Mouse (Mus musculus): ENCODE measurements around the gene Ypel1.

The Ypel1 gene

GRCm38 (mm10) chr16:17069511-17070443 lies at the start of gene Ypel1:
Gene Ypel1, plus strand, starts transcription at chr16:17069696.
- in situ Hi-C loops (cut with MboI, MseI) = no loop called here

DNA sequence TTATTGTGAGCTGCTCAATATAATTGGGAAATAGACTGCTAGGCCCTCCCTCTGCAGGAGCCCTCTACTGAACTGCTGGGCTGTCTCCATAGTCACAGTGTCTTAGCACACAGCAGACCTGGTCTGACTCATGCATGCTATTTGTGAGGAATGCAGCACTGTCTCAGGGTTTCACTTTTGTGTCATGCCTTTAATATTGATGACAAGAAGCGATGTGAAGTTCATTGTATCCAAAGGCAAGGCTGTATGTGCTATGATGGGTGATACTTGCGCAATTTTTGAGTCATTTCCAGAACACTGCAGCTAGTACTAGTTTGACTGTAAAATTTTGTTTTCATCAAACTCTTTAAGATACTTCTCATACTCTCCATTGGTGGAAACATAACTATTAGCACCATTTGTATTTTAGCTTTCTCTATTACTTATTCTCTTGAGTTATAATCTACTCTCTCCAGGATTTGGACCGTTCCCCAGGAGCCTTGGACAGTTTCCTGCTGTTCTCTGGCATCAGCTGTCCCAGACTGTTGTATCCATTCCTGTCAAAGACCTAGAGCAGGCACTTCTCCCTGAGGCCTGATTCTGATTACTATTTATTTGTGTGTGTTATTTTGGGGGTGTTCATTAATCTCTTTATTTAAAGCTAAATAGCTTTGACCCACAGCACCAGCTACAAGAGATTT lies 44.9 kb upstream of the Ypel1 start:
- in situ Hi-C loops (cut with MboI, MseI) = no loop called here

- in situ Hi-C loops (cut with MboI, MseI) = no loop called here
These were observed 39.4 kb upstream of the Ypel1 start for GRCm38 (mm10) chr16:17029971-17030695.

GRCm38 (mm10) chr16:17033754-17034153 lies 35.7 kb upstream of the Ypel1 start:
- in situ Hi-C loops (cut with MboI, MseI) = no loop called here

- in situ Hi-C loops (cut with MboI, MseI) = no loop called here
These were observed 28.8 kb upstream of the Ypel1 start for GRCm38 (mm10) chr16:17040716-17041115.

GRCm38 (mm10) chr16:17041417-17041816 lies 28.1 kb upstream of the Ypel1 start:
- in situ Hi-C loops (cut with MboI, MseI) = no loop called here

DNA sequence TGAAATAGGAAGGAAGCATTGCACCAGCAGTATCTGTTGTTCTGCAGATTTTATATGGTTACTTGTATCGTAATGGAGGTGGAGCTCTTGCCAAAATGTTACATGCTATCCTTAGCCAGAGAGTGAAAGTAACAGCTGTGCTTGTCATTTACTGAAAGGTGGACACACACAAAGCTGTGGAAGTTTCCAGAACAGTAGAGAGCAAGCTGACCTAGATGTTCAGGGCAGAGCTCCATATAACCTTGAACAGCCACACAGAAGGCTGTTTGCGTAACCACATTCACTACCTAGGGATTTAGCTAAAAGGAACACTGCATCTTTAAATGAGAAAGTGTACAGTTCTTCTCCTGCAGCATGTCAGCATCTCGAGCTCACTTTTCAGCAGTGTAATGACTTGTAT lies 25.2 kb upstream of the Ypel1 start:
- in situ Hi-C loops (cut with MboI, MseI) = no loop called here

DNA sequence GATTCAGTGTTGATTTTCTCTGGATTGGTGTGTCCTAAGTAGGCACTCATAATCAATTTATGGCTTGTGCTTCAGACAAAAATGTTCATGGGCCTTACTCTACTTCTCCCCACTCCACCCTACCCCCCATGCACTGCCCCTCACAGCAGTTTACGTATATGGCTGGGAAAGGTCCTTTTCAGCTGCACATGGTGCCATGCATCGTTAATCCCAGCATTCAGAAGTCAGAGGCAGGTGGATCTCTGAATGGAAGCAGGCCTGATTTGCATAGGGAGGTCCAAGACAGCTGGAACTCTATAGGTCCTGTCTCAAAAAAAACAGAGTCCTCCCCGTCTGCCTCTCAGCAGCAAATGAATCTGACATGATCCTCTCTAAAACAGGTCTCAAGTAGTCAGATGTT lies 24.2 kb upstream of the Ypel1 start:
- in situ Hi-C loops (cut with MboI, MseI) = no loop called here

- in situ Hi-C loops (cut with MboI, MseI) = no loop called here
These were observed 19.6 kb upstream of the Ypel1 start for GRCm38 (mm10) chr16:17049886-17050285.

GRCm38 (mm10) chr16:17052087-17052486 lies 17.4 kb upstream of the Ypel1 start:
- in situ Hi-C loops (cut with MboI, MseI) = no loop called here

DNA sequence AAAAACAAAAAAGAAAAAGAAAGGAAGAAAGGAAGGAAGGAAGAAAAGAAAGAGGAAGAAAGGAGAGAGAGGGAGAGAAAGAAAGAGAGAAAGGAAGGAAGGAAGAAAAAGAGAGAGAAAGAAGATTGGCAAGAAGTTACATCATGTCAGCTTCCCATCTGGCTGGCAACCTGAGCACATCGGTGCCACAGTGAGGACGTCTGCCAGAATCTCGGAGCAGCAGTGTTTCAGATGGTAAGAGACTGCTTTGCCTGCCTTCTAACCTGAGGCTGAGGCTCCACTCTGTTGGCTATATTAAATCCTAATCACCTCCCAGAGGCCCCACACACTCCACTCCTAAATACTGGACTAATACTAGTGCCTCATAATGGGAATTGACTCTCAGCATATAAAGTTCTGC lies 15.6 kb upstream of the Ypel1 start:
- in situ Hi-C loops (cut with MboI, MseI) = no loop called here

DNA sequence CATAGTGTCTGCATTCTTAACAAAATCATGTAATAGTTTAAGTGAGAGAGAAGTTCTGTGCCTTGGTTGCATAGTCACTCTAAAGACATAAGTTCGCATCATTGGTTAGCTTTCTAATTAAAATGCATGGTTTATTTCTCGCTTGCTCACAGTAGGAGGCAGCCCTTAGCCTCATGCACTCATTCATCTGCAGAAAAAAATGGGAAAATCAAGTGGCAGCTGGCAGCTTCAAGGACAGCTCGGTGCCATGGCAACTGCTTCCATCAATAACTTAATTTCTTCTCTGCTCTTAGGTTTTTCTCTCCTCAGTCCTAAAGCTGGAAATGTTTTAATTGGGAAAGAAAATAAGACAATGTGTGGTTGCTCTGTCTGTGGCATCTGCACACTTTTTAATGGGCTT lies 13.9 kb upstream of the Ypel1 start:
- in situ Hi-C loops (cut with MboI, MseI) = no loop called here

DNA sequence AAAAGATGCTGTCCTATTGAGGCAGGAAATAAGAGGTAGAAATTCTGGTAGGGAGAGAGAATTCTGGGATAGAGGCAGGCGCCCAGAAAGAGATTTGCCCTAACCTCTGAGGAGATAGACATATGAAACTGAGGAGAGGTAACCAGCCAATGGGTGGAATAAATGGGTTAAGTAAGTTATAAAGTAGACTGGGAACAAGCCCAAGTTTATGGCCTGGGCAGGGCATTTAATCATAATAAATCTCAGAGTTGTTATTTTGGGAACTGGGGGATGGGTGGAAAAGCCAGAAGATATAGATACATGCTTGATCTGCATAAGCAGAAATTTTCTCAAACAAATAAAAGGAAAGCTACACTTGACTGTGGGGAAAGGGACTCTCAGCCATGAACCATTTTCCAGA lies 7.2 kb upstream of the Ypel1 start:
- in situ Hi-C loops (cut with MboI, MseI) = no loop called here

DNA sequence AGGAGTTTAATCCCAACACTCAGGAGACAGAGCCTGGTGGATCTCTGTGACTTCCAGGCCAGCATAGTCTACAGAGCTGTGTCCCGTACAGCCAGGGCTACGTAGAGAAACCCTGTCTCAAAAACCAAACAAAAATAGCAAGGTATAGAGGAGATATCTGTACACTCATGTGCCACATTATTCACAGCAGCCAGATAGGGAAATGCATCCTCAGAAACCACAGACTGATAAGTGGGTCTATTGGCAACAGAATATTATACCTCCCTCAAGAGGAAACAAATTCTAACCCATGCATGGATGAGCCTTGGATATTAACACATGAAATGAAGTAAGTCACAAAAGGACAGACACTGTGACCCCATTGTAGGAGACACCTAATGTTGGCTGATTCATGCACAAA lies 1.9 kb upstream of the Ypel1 start:
- in situ Hi-C loops (cut with MboI, MseI) = no loop called here

DNA sequence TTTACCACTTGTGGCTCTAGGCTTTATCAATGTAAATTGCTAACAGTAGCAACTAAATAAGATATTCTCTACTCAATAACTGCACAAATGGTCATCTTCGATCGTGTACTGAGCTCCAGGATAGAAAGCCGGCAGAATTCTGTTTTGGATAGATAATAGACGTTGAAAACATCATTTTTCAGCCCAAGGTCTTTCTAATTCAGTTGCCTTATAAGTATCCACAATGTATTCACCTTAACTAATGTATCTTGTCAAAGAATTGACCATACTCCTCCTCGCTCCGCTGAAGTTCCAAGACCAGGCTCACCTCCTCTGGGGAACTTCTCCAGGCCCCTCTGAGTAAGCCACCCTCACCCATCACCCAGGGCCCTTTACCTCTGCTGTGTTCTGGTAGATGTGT lies 1.2 kb downstream of the Ypel1 start:
- in situ Hi-C loops (cut with MboI, MseI) = no loop called here

DNA sequence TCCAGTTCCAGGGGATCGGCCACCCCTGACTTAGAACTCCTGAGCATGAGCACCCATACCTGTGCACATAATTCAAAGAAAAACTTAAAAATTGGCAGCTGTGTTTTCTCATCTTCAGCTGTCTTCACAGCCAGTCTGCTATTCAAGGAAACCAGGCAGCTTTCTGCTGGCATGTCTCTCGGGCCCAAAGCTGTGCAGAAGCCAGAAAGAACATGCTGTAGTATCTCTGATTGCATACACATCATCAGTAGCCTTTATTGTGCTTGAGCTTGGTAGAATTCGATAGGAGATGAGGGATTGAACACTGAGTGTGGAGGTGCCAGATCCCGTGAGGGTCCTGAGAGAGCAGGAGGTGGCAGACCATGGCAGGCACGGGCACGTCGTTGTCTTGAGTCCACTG lies 3.5 kb downstream of the Ypel1 start:
- in situ Hi-C loops (cut with MboI, MseI) = no loop called here

GRCm38 (mm10) chr16:17076301-17076700 lies 6.8 kb downstream of the Ypel1 start:
- in situ Hi-C loops (cut with MboI, MseI) = no loop called here

- in situ Hi-C loops (cut with MboI, MseI) = no loop called here
These were observed 7.4 kb downstream of the Ypel1 start for GRCm38 (mm10) chr16:17076869-17077268.

GRCm38 (mm10) chr16:17078101-17078500 lies 8.6 kb downstream of the Ypel1 start:
- in situ Hi-C loops (cut with MboI, MseI) = no loop called here

- in situ Hi-C loops (cut with MboI, MseI) = no loop called here
These were observed 12.8 kb downstream of the Ypel1 start for GRCm38 (mm10) chr16:17082121-17082792.

- in situ Hi-C loops (cut with MboI, MseI) = no loop called here
These were observed 16.1 kb downstream of the Ypel1 start for GRCm38 (mm10) chr16:17085636-17086035.

GRCm38 (mm10) chr16:17086241-17086640 lies 16.7 kb downstream of the Ypel1 start:
- in situ Hi-C loops (cut with MboI, MseI) = no loop called here

Data from T-helper 1 cell (primary cell).